Mouse (Mus musculus): ENCODE measurements at regions not wholly inside any gene's neighbourhood (a gene's known extent, or its start where the extent isn't known, plus 50 kb on each side); places are given as distances from the start of the nearest gene placed in this dataset.
A peak's percentile ranks its signal among the peaks of the same experiment; 100 is the strongest.

GRCm38 (mm10) chr1:88601801-88602200 lies 91.9 kb upstream of the Glrp1 start:
- Histone ChIP-seq H3K4me2 (replicated peaks; ENCODE audit: low read depth, low read length) (no peak overlapping the region), H3K9ac (replicated peaks; ENCODE audit: low read length) (no peak overlapping the region), H3K27ac (ENCODE audit: low read length) (no peak overlapping the region), H3K4me3 (ENCODE audit: low read length) (no peak overlapping the region), H3K9me3 (ENCODE audit: low read length) (no peaks in the 10 kb centered on the region), H3K27me3 (ENCODE audit: insufficient read depth, low read length) (no peaks in the 10 kb centered on the region), H3K4me1 (ENCODE audit: insufficient read depth, low read length) (0 out of 2 replicates have a peak, but pooled peaks cover 6% of the 10 kb centered on the region), H3K36me3 (ENCODE audit: insufficient read depth, low read length) (no peaks in the 10 kb centered on the region)
- WGBS = 77% methylated on average over 8 of the region's 8 CpGs
- no peak for ATAC-seq (ENCODE audit: low FRiP score, low TSS enrichment)

- Histone ChIP-seq H3K9me3 (ENCODE audit: low read length) (no peaks in the 10 kb centered on the region), H3K36me3 (ENCODE audit: insufficient read depth, low read length) (no peaks in the 10 kb centered on the region), H3K27me3 (ENCODE audit: insufficient read depth, low read length) (no peaks in the 10 kb centered on the region), H3K4me2 (replicated peaks; ENCODE audit: low read depth, low read length) (no peak overlapping the region), H3K4me1 (ENCODE audit: insufficient read depth, low read length) (0 out of 2 replicates have a peak, but pooled peaks cover 2% of the 10 kb centered on the region), H3K9ac (replicated peaks; ENCODE audit: low read length) (no peak overlapping the region), H3K27ac (ENCODE audit: low read length) (no peak overlapping the region), H3K4me3 (ENCODE audit: low read length) (no peak overlapping the region)
- WGBS = 57% methylated on average over 1 of the region's 1 CpGs
- no peak for ATAC-seq (ENCODE audit: low FRiP score, low TSS enrichment)
Measured at GRCm38 (mm10) chr1:88600145-88600544, 90.3 kb upstream of the Glrp1 start.

- H3K9ac ChIP-seq (replicated peaks; ENCODE audit: low read length) = no peak overlapping the region
- H3K36me3 ChIP-seq (ENCODE audit: insufficient read depth, low read length) = no peaks in the 10 kb centered on the region
- ATAC-seq (ENCODE audit: low FRiP score, low TSS enrichment) = no peak
- H3K4me3 ChIP-seq (ENCODE audit: low read length) = no peak overlapping the region
- whole genome bisulfite sequencing = 64% methylated on average over 9 of the region's 9 CpGs
- H3K4me2 ChIP-seq (replicated peaks; ENCODE audit: low read depth, low read length) = no peak overlapping the region
- H3K27me3 ChIP-seq (ENCODE audit: insufficient read depth, low read length) = no peaks in the 10 kb centered on the region
- peaks cover 4% of the 10 kb centered on the region; the same call in 1 of the 2 replicates for H3K4me1 ChIP-seq (ENCODE audit: insufficient read depth, low read length)
- H3K27ac ChIP-seq (ENCODE audit: low read length) = no peak overlapping the region
- H3K9me3 ChIP-seq (ENCODE audit: low read length) = no peaks in the 10 kb centered on the region
Measured at GRCm38 (mm10) chr1:88594484-88595254, 84.8 kb upstream of the Glrp1 start.

- no peak overlapping the region for H3K9ac ChIP-seq (replicated peaks; ENCODE audit: low read length)
- ATAC-seq (ENCODE audit: low FRiP score, low TSS enrichment) = 0 out of 2 replicates have a peak, but pooled peaks have one; percentile 31
- no peaks in the 10 kb centered on the region for H3K9me3 ChIP-seq (ENCODE audit: low read length)
- H3K27me3 ChIP-seq (ENCODE audit: insufficient read depth, low read length) = no peaks in the 10 kb centered on the region
- H3K4me3 ChIP-seq (ENCODE audit: low read length) = no peak overlapping the region
- WGBS = 50% methylated on average over 6 of the region's 6 CpGs
- peaks cover 4% of the 10 kb centered on the region; the same call in 1 of the 2 replicates for H3K4me1 ChIP-seq (ENCODE audit: insufficient read depth, low read length)
- H3K4me2 ChIP-seq (replicated peaks; ENCODE audit: low read depth, low read length) = no peak overlapping the region
- H3K36me3 ChIP-seq (ENCODE audit: insufficient read depth, low read length) = no peaks in the 10 kb centered on the region
- H3K27ac ChIP-seq (ENCODE audit: low read length) = no peak overlapping the region
Measured at GRCm38 (mm10) chr1:88592036-88592435, 82.2 kb upstream of the Glrp1 start.

GRCm38 (mm10) chr1:88590802-88591380 lies 81.0 kb upstream of the Glrp1 start:
- H3K9ac ChIP-seq (replicated peaks; ENCODE audit: low read length) = no peak overlapping the region
- 38% methylated on average over 9 of the region's 9 CpGs for WGBS
- no peaks in the 10 kb centered on the region for H3K27me3 ChIP-seq (ENCODE audit: insufficient read depth, low read length)
- H3K27ac ChIP-seq (ENCODE audit: low read length) = no peak overlapping the region
- no peaks in the 10 kb centered on the region for H3K36me3 ChIP-seq (ENCODE audit: insufficient read depth, low read length)
- H3K4me3 ChIP-seq (ENCODE audit: low read length) = no peak overlapping the region
- no peak for ATAC-seq (ENCODE audit: low FRiP score, low TSS enrichment)
- no peak overlapping the region for H3K4me2 ChIP-seq (replicated peaks; ENCODE audit: low read depth, low read length)
- H3K9me3 ChIP-seq (ENCODE audit: low read length) = no peaks in the 10 kb centered on the region
- H3K4me1 ChIP-seq (ENCODE audit: insufficient read depth, low read length) = peaks cover 4% of the 10 kb centered on the region; the same call in 1 of the 2 replicates

GRCm38 (mm10) chr1:88588747-88589146 lies 78.9 kb upstream of the Glrp1 start:
- Histone ChIP-seq H3K9me3 (ENCODE audit: low read length) (no peaks in the 10 kb centered on the region), H3K4me3 (ENCODE audit: low read length) (no peak overlapping the region), H3K4me1 (ENCODE audit: insufficient read depth, low read length) (peaks cover 6% of the 10 kb centered on the region; the same call in 1 of the 2 replicates), H3K4me2 (replicated peaks; ENCODE audit: low read depth, low read length) (no peak overlapping the region), H3K27me3 (ENCODE audit: insufficient read depth, low read length) (no peaks in the 10 kb centered on the region), H3K9ac (replicated peaks; ENCODE audit: low read length) (no peak overlapping the region), H3K27ac (ENCODE audit: low read length) (no peak overlapping the region), H3K36me3 (ENCODE audit: insufficient read depth, low read length) (no peaks in the 10 kb centered on the region)
- no peak for ATAC-seq (ENCODE audit: low FRiP score, low TSS enrichment)
- WGBS = 74% methylated on average over 1 of the region's 1 CpGs

- Histone ChIP-seq H3K4me1 (ENCODE audit: insufficient read depth, low read length) (peaks cover 6% of the 10 kb centered on the region; the same call in 1 of the 2 replicates), H3K36me3 (ENCODE audit: insufficient read depth, low read length) (no peaks in the 10 kb centered on the region), H3K9ac (replicated peaks; ENCODE audit: low read length) (no peak overlapping the region), H3K27me3 (ENCODE audit: insufficient read depth, low read length) (no peaks in the 10 kb centered on the region), H3K27ac (ENCODE audit: low read length) (no peak overlapping the region), H3K4me2 (replicated peaks; ENCODE audit: low read depth, low read length) (no peak overlapping the region), H3K4me3 (ENCODE audit: low read length) (no peak overlapping the region), H3K9me3 (ENCODE audit: low read length) (no peaks in the 10 kb centered on the region)
- ATAC-seq (ENCODE audit: low FRiP score, low TSS enrichment) = no peak
- WGBS = 71% methylated on average over 13 of the region's 13 CpGs
Measured at GRCm38 (mm10) chr1:88586823-88587820, 77.3 kb upstream of the Glrp1 start.

- H3K9ac ChIP-seq (replicated peaks; ENCODE audit: low read length) = no peak overlapping the region
- H3K36me3 ChIP-seq (ENCODE audit: insufficient read depth, low read length) = no peaks in the 10 kb centered on the region
- no peak overlapping the region for H3K4me2 ChIP-seq (replicated peaks; ENCODE audit: low read depth, low read length)
- no peaks in the 10 kb centered on the region for H3K9me3 ChIP-seq (ENCODE audit: low read length)
- no peak overlapping the region for H3K27ac ChIP-seq (ENCODE audit: low read length)
- 74% methylated on average over 2 of the region's 2 CpGs for WGBS
- peaks cover 4% of the 10 kb centered on the region; the same call in 1 of the 2 replicates for H3K4me1 ChIP-seq (ENCODE audit: insufficient read depth, low read length)
- no peak for ATAC-seq (ENCODE audit: low FRiP score, low TSS enrichment)
- H3K4me3 ChIP-seq (ENCODE audit: low read length) = no peak overlapping the region
- no peaks in the 10 kb centered on the region for H3K27me3 ChIP-seq (ENCODE audit: insufficient read depth, low read length)
Measured at GRCm38 (mm10) chr1:88586128-88586527, 76.3 kb upstream of the Glrp1 start.

- Histone ChIP-seq H3K36me3 (ENCODE audit: insufficient read depth, low read length) (no peaks in the 10 kb centered on the region), H3K27ac (ENCODE audit: low read length) (no peak overlapping the region), H3K9me3 (ENCODE audit: low read length) (no peaks in the 10 kb centered on the region), H3K27me3 (ENCODE audit: insufficient read depth, low read length) (no peaks in the 10 kb centered on the region), H3K4me2 (replicated peaks; ENCODE audit: low read depth, low read length) (no peak overlapping the region), H3K9ac (replicated peaks; ENCODE audit: low read length) (no peak overlapping the region), H3K4me1 (ENCODE audit: insufficient read depth, low read length) (0 out of 2 replicates have a peak, but pooled peaks cover 2% of the 10 kb centered on the region), H3K4me3 (ENCODE audit: low read length) (no peak overlapping the region)
- no peak for ATAC-seq (ENCODE audit: low FRiP score, low TSS enrichment)
- WGBS = 71% methylated on average over 5 of the region's 5 CpGs
Measured at GRCm38 (mm10) chr1:88584515-88585033, 74.7 kb upstream of the Glrp1 start.
